Mouse (Mus musculus) forebrain, embryonic 16.5 days (tissue): ENCODE results near the gene Fkbp14. TPM values are rescaled to one million over a fixed set of nuclear protein-coding genes. Genes with fewer than 3 reads are reported as not detected.
A peak's percentile ranks its signal among the peaks of the same experiment; 100 is the strongest.

ENCODE experiments used
- ATAC-seq: fragments of 200-750 bp; cut with Nextera tagmentation; 2 replicates; pipeline ENCODE4 v1.8.0; 2017; ENCODE audit warnings: mild to moderate bottlenecking, moderate library complexity
- H3K27ac ChIP-seq: fragments of 300-500 bp; sonication (generic); 2 replicates; pipeline ENCODE4 v1.5.1; 2014; ENCODE audit warnings: low read length, control low read depth
- H3K27me3 ChIP-seq: fragments of 300-500 bp; sonication (generic); replicated peaks from 2 replicates; pipeline ENCODE4 v1.6.1; 2014; ENCODE audit warnings: low read length; ENCODE audit not compliant: control insufficient read depth, insufficient read depth
- H3K36me3 ChIP-seq: fragments of 300-500 bp; sonication (generic); 2 replicates; pipeline ENCODE4 v1.6.1; 2014; ENCODE audit not compliant: control insufficient read depth, insufficient read depth
- H3K4me1 ChIP-seq: fragments of 300-500 bp; sonication (generic); replicated peaks from 2 replicates; pipeline ENCODE4 v1.6.1; 2014; ENCODE audit warnings: low read length; ENCODE audit not compliant: control insufficient read depth, insufficient read depth
- H3K4me2 ChIP-seq: fragments of 300-500 bp; sonication (generic); 2 replicates; pipeline ENCODE4 v1.6.1; 2014; ENCODE audit warnings: mild to moderate bottlenecking, low read length, control low read depth
- H3K4me3 ChIP-seq: fragments of 300-500 bp; sonication (generic); replicated peaks from 2 replicates; pipeline ENCODE4 v1.5.1; 2014; ENCODE audit warnings: mild to moderate bottlenecking, low read length, control low read depth
- H3K9ac ChIP-seq: fragments of 300-500 bp; sonication (generic); replicated peaks from 2 replicates; pipeline ENCODE4 v1.6.1; 2014; ENCODE audit warnings: low read depth, low read length, control low read depth
- H3K9me3 ChIP-seq: fragments of 300-500 bp; sonication (generic); 2 replicates; pipeline ENCODE4 v1.6.1; 2016; ENCODE audit warnings: low read length; ENCODE audit not compliant: control insufficient read depth
- WGBS: fragments of 180-500 bp; shearing (Covaris S2); extraction: QIAGEN DNeasy Blood & Tissue Kit; methylation state at CpG from one replicate; pipeline ENCODE4 v1.1.7; 2014; 5-methylcytosine and 5-hydroxymethylcytosine counted together
- polyA plus RNA-seq: library from polyadenylated mRNA; unstranded; fragments of >200 nt; fragmentation: Nextera tagmentation; extraction: Ambion mirVana; gene quantifications from 2 replicates; pipeline ENCODE4 v1.2.1, GENCODE M21; 2015

Fkbp14 gene
- polyA plus RNA-seq, 1 experiment from 2014 or later, result 6.8 TPM

DNA sequence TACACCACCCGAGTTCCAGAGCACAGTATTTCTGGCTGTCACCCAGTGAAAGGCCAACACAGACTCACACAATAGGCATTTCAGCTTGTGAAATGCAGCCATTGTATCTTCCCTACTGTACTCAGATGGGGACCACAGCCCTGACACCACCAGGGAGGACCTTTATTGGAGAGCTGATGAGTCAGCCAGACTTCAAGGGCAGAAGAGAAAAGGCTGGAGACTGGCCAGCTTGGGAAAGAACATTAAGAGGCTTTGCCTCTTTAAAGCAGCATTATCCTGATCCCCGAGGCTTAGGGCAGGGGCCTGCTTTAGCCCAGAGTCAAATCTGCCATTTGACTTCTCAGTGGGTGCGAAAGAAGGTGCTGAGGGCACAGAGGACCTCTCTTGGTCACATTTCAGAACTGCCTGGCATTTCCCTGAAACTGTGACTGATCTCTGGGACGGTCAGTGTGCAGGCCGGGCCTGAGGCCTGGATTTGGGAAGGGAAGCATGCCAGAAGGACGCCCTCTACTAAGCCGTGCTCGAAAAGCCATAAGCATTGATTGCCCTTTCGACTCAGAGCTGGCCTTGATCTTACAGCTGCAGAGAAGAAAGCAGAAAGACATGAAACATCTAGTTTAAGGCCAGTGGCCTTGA lies 56.7 kb downstream of the Fkbp14 start:
- no peak for ATAC-seq
- Histone ChIP-seq H3K27me3 (no peaks in the 10 kb centered on the region), H3K9ac (no peak overlapping the region), H3K9me3 (no peaks in the 10 kb centered on the region), H3K36me3 (peaks cover 5% of the 10 kb centered on the region; the same call in 1 of the 2 replicates), H3K27ac (no peak overlapping the region), H3K4me2 (no peak overlapping the region), H3K4me3 (no peak overlapping the region), H3K4me1 (peaks cover 30% of the 10 kb centered on the region)
- WGBS, result 38% methylated on average over 9 of the region's 9 CpGs

DNA sequence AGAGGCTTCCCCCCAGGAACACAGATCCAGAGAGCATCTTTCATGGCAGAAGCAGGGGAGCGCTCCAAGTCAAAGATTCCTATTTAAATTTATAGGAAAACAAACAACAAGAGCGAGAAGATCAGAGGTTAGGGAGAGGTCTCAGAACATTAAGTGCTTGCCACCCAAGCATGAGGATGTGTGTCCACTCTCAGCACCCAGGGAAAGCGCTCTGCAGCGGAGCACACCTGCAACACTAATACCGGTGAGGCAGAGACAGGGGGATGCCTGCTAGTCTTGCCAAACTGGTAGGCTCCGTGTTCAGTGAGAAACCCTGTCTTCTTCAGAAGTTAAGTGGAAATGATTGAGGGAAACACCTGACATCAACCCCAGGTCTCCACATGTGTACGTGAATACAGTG lies 57.7 kb downstream of the Fkbp14 start:
- H3K27me3 ChIP-seq, result no peaks in the 10 kb centered on the region
- H3K9me3 ChIP-seq, result no peaks in the 10 kb centered on the region
- WGBS, result 62% methylated on average over 7 of the region's 7 CpGs
- H3K36me3 ChIP-seq, result peaks cover 5% of the 10 kb centered on the region; the same call in 1 of the 2 replicates
- H3K27ac ChIP-seq, result no peak overlapping the region
- H3K4me3 ChIP-seq, result no peak overlapping the region
- H3K9ac ChIP-seq, result no peak overlapping the region
- no peak for ATAC-seq
- H3K4me1 ChIP-seq, result peaks cover 30% of the 10 kb centered on the region
- H3K4me2 ChIP-seq, result no peak overlapping the region

DNA sequence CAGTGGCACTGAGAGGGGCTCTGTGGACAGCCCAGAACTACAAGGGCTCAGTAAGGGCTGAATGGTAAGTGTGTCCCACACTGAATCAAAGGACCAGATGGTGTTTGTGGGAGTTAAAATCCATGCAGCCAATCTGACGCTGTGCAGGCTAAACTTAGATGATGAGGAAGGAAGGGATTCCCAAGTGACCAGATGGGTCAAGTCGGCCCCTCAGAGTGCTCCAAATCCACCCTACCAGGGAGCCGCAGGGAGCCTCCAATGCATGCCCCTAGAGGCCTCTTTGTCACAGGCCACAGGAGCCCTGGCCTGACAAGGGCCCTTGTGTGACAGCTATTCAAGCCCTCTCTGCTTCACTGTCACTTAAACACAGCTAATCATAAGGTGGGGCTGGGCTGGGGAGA lies 58.3 kb downstream of the Fkbp14 start:
- no peaks in the 10 kb centered on the region for H3K9me3 ChIP-seq
- 7% methylated on average over 3 of the region's 3 CpGs for WGBS
- no peak overlapping the region for H3K4me2 ChIP-seq
- H3K4me3 ChIP-seq, result no peak overlapping the region
- peaks cover 5% of the 10 kb centered on the region; the same call in 1 of the 2 replicates for H3K36me3 ChIP-seq
- no peaks in the 10 kb centered on the region for H3K27me3 ChIP-seq
- ATAC-seq, result peak; percentile 74
- no peak overlapping the region for H3K9ac ChIP-seq
- H3K27ac ChIP-seq, result peak overlapping the region; percentile 52
- peaks cover 30% of the 10 kb centered on the region for H3K4me1 ChIP-seq

DNA sequence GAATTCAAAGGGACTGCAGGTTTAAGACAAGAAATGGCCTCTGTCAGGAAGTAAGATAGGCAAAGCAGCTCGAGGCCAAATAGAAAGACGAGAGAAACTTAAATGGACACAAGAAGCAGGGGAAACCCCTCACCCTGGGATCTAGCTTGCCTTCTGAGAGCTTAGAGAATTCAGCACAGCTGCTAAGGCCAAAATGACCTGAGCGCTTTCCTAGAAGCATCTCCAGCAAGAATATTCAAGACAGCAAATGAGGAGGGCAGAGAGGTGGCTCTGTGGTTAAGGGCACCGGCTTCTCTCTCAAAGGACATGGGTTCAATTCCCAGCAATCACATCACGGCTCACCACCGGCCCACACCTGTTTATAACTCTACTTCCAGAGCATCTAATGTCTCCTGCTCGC lies 60.1 kb downstream of the Fkbp14 start:
- H3K36me3 ChIP-seq, result no peaks in the 10 kb centered on the region
- no peak for ATAC-seq
- H3K4me3 ChIP-seq, result no peak overlapping the region
- H3K9ac ChIP-seq, result no peak overlapping the region
- 84% methylated on average over 7 of the region's 7 CpGs for WGBS
- no peaks in the 10 kb centered on the region for H3K27me3 ChIP-seq
- peaks cover 27% of the 10 kb centered on the region for H3K4me1 ChIP-seq
- H3K27ac ChIP-seq, result no peak overlapping the region
- H3K4me2 ChIP-seq, result no peak overlapping the region
- no peaks in the 10 kb centered on the region for H3K9me3 ChIP-seq

DNA sequence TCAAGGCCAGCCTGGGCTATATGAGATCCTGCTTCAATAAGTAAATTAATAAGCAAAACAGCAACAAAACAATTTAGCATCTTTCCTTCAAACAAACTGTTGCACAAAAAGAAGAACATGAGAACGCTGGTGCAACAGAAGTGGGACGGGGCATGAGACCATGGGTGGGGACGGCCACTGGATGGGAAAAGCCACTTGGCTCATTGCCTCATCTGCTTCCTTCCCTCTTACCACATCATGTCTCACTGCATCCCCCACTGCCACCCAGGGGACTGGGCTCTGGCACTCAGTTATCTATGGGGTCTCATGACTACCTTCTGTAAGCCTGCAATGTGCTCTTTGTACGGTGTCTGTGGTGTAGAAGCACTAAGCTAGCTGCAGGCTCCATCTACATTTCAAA lies 61.6 kb downstream of the Fkbp14 start:
- H3K4me1 ChIP-seq, result peaks cover 32% of the 10 kb centered on the region
- no peak overlapping the region for H3K4me3 ChIP-seq
- H3K27ac ChIP-seq, result no peak overlapping the region
- no peaks in the 10 kb centered on the region for H3K9me3 ChIP-seq
- ATAC-seq, result no peak
- 89% methylated on average over 4 of the region's 4 CpGs for WGBS
- no peak overlapping the region for H3K9ac ChIP-seq
- no peaks in the 10 kb centered on the region for H3K36me3 ChIP-seq
- no peaks in the 10 kb centered on the region for H3K27me3 ChIP-seq
- H3K4me2 ChIP-seq, result no peak overlapping the region

DNA sequence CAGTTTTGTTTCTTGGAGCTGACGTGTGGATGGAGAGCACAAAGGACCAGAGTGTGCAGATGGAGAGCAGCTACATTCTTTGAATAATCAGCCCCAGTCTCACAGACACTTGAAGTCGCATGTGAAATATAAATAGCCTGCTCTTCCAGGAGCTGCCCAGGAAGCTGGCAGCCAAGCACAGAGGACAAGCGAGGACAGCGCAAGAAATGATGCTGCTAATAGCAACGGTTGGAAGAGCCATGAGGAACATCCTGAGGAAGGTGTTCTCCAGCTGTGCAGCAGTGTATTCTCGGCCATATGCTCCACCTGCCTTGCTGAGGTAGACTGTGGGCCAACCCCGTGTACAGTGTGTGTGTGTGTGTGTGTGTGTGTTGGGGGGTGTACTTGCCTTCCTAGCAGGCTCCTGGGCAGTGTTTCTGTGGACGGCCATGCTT lies 66.0 kb downstream of the Fkbp14 start:
- no peaks in the 10 kb centered on the region for H3K36me3 ChIP-seq
- no peak overlapping the region for H3K9ac ChIP-seq
- H3K27me3 ChIP-seq, result no peaks in the 10 kb centered on the region
- H3K4me2 ChIP-seq, result no peak overlapping the region
- WGBS, result 43% methylated on average over 8 of the region's 8 CpGs
- no peak overlapping the region for H3K4me3 ChIP-seq
- H3K4me1 ChIP-seq, result peaks cover 7% of the 10 kb centered on the region
- peak overlapping the region; percentile 65 for H3K27ac ChIP-seq
- no peaks in the 10 kb centered on the region for H3K9me3 ChIP-seq
- peak; percentile 88 for ATAC-seq

DNA sequence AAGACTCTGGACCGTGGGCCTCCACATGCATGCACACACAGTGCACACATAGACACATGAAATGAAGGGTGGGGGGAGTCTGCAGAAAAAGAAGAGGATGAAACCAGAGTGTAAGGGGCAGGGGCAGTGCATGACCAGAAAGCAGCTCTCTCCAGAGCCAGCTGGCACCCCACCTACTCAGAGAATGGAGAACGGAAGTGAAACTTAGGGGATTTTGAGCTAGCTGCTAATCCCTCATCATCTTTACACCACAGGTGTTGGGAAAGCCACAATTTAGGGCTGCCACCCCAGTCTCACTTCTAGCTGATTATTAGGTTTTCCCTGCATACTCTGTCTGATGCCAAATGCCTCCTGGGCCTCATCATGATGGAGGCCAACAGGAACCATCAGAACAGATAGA lies 66.9 kb downstream of the Fkbp14 start:
- Histone ChIP-seq H3K4me2 (no peak overlapping the region), H3K36me3 (peaks cover under 1% of the 10 kb centered on the region; the same call in 1 of the 2 replicates), H3K9ac (no peak overlapping the region), H3K27ac (0 out of 2 replicates have a peak overlapping the region, but pooled peaks have one; percentile 5), H3K27me3 (no peaks in the 10 kb centered on the region), H3K4me1 (peaks cover 7% of the 10 kb centered on the region), H3K9me3 (no peaks in the 10 kb centered on the region), H3K4me3 (no peak overlapping the region)
- 64% methylated on average over 2 of the region's 2 CpGs for WGBS
- no peak for ATAC-seq

DNA sequence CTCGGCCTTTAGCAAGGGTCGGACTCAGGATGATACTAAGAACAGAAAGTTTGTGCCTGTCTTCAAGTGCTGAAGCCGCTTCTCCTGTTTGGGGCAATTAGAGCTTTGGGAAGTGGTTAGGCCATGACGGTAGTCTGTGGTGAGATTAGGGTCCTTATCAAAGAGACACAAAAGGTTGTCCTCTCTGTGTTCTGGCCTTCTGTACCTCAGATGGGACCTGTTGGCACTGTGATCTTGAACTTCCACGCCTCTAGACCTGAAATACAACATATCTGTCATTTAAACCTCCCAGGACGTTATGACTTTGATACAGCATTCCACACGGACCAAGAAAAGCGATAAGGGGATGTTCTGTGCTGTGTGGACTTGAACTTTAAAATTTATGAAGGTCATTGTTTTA lies 68.4 kb downstream of the Fkbp14 start:
- Histone ChIP-seq H3K27ac (no peak overlapping the region), H3K36me3 (peaks cover 7% of the 10 kb centered on the region; the same call in 1 of the 2 replicates), H3K9me3 (no peaks in the 10 kb centered on the region), H3K4me2 (no peak overlapping the region), H3K4me1 (peaks cover 7% of the 10 kb centered on the region), H3K4me3 (no peak overlapping the region), H3K27me3 (no peaks in the 10 kb centered on the region), H3K9ac (no peak overlapping the region)
- ATAC-seq, result no peak
- 94% methylated on average over 8 of the region's 8 CpGs for WGBS
